In the genomic region with DNA sequence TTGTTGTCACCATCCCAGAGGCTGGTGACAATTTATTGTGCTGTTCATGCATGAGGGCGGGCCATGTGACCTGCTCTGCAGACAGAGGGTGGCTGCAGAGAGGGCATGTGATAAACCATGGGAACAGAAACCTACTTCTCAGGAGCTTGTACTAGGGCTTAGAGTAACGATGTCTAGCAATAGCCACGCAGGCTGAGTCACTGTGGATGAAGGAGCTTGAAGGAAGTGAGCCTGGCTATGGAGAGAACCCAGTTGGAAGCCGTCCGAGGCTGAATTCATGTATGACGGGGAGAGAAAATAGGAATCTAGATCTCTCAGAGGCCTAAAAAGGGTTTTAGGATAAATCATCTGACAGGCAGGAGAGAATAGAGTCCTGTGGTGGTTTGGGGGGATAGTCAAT, we compare ENCODE assay signal across 17 mouse cellular contexts.
"Had no signal": no experiment of that assay in that cellular context is flagged by ENCODE, and none has a peak within 500 bp of the region (broad histone marks: within the 10 kb centered on the region; RNA-seq: fewer than 3 reads in every experiment).

No protein-coding gene starts in this region.

- DNase-seq: kidney, adult 11 months; kidney, adult 9 months; kidney, postnatal 36 days; layer of hippocampus, adult 9-11 months; layer of hippocampus, postnatal 36 days; left cerebral cortex, postnatal 4 days; retina, postnatal 1 day; right cerebral cortex, postnatal 14 days; thymus, adult 18-20 months; thymus, postnatal 14 days had no signal

- H3K4me1 ChIP-seq: liver, embryonic 15.5 days had no signal

- ATAC-seq: midbrain, embryonic 16.5 days had no signal

- H3K9me3 ChIP-seq: limb, embryonic 13.5 days; liver, embryonic 15.5 days; lung, embryonic 15.5 days; midbrain, embryonic 12.5 days; neural tube, embryonic 13.5 days had no signal

- H3K4me2 ChIP-seq: limb, embryonic 13.5 days; liver, embryonic 15.5 days; lung, embryonic 15.5 days; midbrain, embryonic 12.5 days; neural tube, embryonic 13.5 days had no signal

- H3K4me3 ChIP-seq: limb, embryonic 13.5 days; liver, embryonic 15.5 days; lung, embryonic 15.5 days; midbrain, embryonic 12.5 days; neural tube, embryonic 13.5 days had no signal

- H3K27ac ChIP-seq: kidney, postnatal 0 days; limb, embryonic 13.5 days; liver, embryonic 15.5 days; midbrain, embryonic 12.5 days; neural tube, embryonic 13.5 days had no signal

- H3K36me3 ChIP-seq: limb, embryonic 13.5 days; liver, embryonic 15.5 days; lung, embryonic 15.5 days; midbrain, embryonic 12.5 days; neural tube, embryonic 13.5 days had no signal

- H3K27me3 ChIP-seq: limb, embryonic 13.5 days; liver, embryonic 15.5 days; lung, embryonic 15.5 days; midbrain, embryonic 12.5 days; neural tube, embryonic 13.5 days had no signal

- H3K9ac ChIP-seq: limb, embryonic 13.5 days; liver, embryonic 15.5 days; lung, embryonic 15.5 days; midbrain, embryonic 12.5 days; neural tube, embryonic 13.5 days had no signal
